Mouse (Mus musculus) neural tube, embryonic 15.5 days (tissue): ENCODE measurements around the gene Ntng1. TPM values are rescaled to one million over a fixed set of nuclear protein-coding genes. Genes with fewer than 3 reads are reported as not detected.

Experiments
- ATAC-seq: fragments of 200-750 bp; cut with Nextera tagmentation; 2 replicates; pipeline ENCODE4 v1.8.0; 2017; ENCODE audit warnings: mild to moderate bottlenecking, moderate TSS enrichment, moderate library complexity; ENCODE audit not compliant: low FRiP score
- H3K27ac ChIP-seq: fragments of 300-500 bp; sonication (generic); replicated peaks from 2 replicates; pipeline ENCODE4 v1.5.1; 2015; ENCODE audit warnings: mild to moderate bottlenecking, inconsistent platforms
- H3K27me3 ChIP-seq: fragments of 300-500 bp; sonication (generic); replicated peaks from 2 replicates; pipeline ENCODE4 v1.6.1; 2015; ENCODE audit warnings: inconsistent platforms
- H3K36me3 ChIP-seq: fragments of 300-500 bp; sonication (generic); 2 replicates; pipeline ENCODE4 v1.6.1; 2015; ENCODE audit warnings: inconsistent platforms
- H3K4me1 ChIP-seq: fragments of 300-500 bp; sonication (generic); 2 replicates; pipeline ENCODE4 v1.6.1; 2015; ENCODE audit warnings: inconsistent platforms
- H3K4me2 ChIP-seq: fragments of 300-500 bp; sonication (generic); 2 replicates; pipeline ENCODE4 v1.6.1; 2015; ENCODE audit warnings: inconsistent platforms, mild to moderate bottlenecking, moderate library complexity
- H3K4me3 ChIP-seq: fragments of 300-500 bp; sonication (generic); replicated peaks from 2 replicates; pipeline ENCODE4 v1.5.1; 2015; ENCODE audit warnings: mild to moderate bottlenecking, inconsistent platforms
- H3K9ac ChIP-seq: fragments of 300-500 bp; sonication (generic); replicated peaks from 2 replicates; pipeline ENCODE4 v1.6.1; 2015; ENCODE audit warnings: mild to moderate bottlenecking, inconsistent platforms
- H3K9me3 ChIP-seq: fragments of 300-500 bp; sonication (generic); replicated peaks from 2 replicates; pipeline ENCODE4 v1.6.1; 2016; ENCODE audit warnings: inconsistent platforms
- WGBS: fragments of 180-500 bp; shearing (Covaris S2); methylation state at CpG from one replicate; pipeline ENCODE4 v1.1.7; 2015; ENCODE audit warnings: mixed read lengths; 5-methylcytosine and 5-hydroxymethylcytosine counted together
- polyA plus RNA-seq: library from polyadenylated mRNA; unstranded; fragments of >200 nt; fragmentation: Nextera tagmentation; extraction: Ambion mirVana; gene quantifications from 2 replicates; pipeline ENCODE4 v1.2.1, GENCODE M21; 2015

The Ntng1 gene
- polyA plus RNA-seq, 1 experiment from 2014 or later = 25.4 TPM

- Histone ChIP-seq H3K4me3 (no peak overlapping the region), H3K27me3 (no peaks in the 10 kb centered on the region; the same call in 1 of the 2 replicates), H3K4me1 (peaks cover 16% of the 10 kb centered on the region), H3K27ac (no peak overlapping the region), H3K9me3 (no peaks in the 10 kb centered on the region), H3K4me2 (peak overlapping the region; percentile 16; the same call in 1 of the 2 replicates), H3K36me3 (no peaks in the 10 kb centered on the region), H3K9ac (no peak overlapping the region)
- ATAC-seq = no peak
- 39% methylated on average over 8 of the region's 8 CpGs for WGBS
These were observed 225.7 kb downstream of the Ntng1 start for GRCm38 (mm10) chr3:109917926-109918694.

GRCm38 (mm10) chr3:109917077-109917476 is 226.7 kb downstream of the Ntng1 start:
- Histone ChIP-seq H3K9ac (no peak overlapping the region), H3K9me3 (no peaks in the 10 kb centered on the region), H3K4me3 (no peak overlapping the region), H3K36me3 (no peaks in the 10 kb centered on the region), H3K27ac (no peak overlapping the region), H3K4me2 (no peak overlapping the region), H3K4me1 (peaks cover 16% of the 10 kb centered on the region), H3K27me3 (no peaks in the 10 kb centered on the region; the same call in 1 of the 2 replicates)
- WGBS = 42% methylated on average over 4 of the region's 4 CpGs
- no peak for ATAC-seq

- WGBS = 84% methylated on average over 5 of the region's 5 CpGs
- no peak overlapping the region for H3K4me2 ChIP-seq
These were observed 229.6 kb downstream of the Ntng1 start for GRCm38 (mm10) chr3:109914226-109914625.

GRCm38 (mm10) chr3:109890600-109890999 is 253.2 kb downstream of the Ntng1 start:
- ATAC-seq = no peak
- Histone ChIP-seq H3K27me3 (no peaks in the 10 kb centered on the region), H3K4me2 (no peak overlapping the region), H3K36me3 (no peaks in the 10 kb centered on the region), H3K9me3 (no peaks in the 10 kb centered on the region), H3K4me1 (no peaks in the 10 kb centered on the region), H3K27ac (no peak overlapping the region), H3K4me3 (no peak overlapping the region), H3K9ac (no peak overlapping the region)
- 12% methylated on average over 1 of the region's 1 CpGs for WGBS

More at GRCm38 (mm10) chr3:109914226-109914625, 229.6 kb downstream of the Ntng1 start:
- Histone ChIP-seq H3K9me3 (no peaks in the 10 kb centered on the region), H3K27ac (no peak overlapping the region), H3K27me3 (no peaks in the 10 kb centered on the region; the same call in 1 of the 2 replicates), H3K9ac (no peak overlapping the region), H3K36me3 (no peaks in the 10 kb centered on the region), H3K4me1 (peaks cover 16% of the 10 kb centered on the region), H3K4me3 (no peak overlapping the region)
- no peak for ATAC-seq

- no peak for ATAC-seq
These were observed 258.1 kb downstream of the Ntng1 start for GRCm38 (mm10) chr3:109885672-109886071.

GRCm38 (mm10) chr3:109879061-109879460 is 264.8 kb downstream of the Ntng1 start:
- no peak overlapping the region for H3K4me2 ChIP-seq
- H3K9me3 ChIP-seq = no peaks in the 10 kb centered on the region
- no peak for ATAC-seq
- no peak overlapping the region for H3K4me3 ChIP-seq
- H3K4me1 ChIP-seq = no peaks in the 10 kb centered on the region
- H3K9ac ChIP-seq = no peak overlapping the region
- H3K27me3 ChIP-seq = no peaks in the 10 kb centered on the region
- 88% methylated on average over 4 of the region's 4 CpGs for WGBS
- H3K36me3 ChIP-seq = no peaks in the 10 kb centered on the region
- H3K27ac ChIP-seq = no peak overlapping the region

More at GRCm38 (mm10) chr3:109885672-109886071, 258.1 kb downstream of the Ntng1 start:
- Histone ChIP-seq H3K9me3 (no peaks in the 10 kb centered on the region), H3K4me1 (no peaks in the 10 kb centered on the region), H3K9ac (no peak overlapping the region), H3K4me2 (no peak overlapping the region), H3K4me3 (no peak overlapping the region), H3K36me3 (no peaks in the 10 kb centered on the region), H3K27me3 (no peaks in the 10 kb centered on the region), H3K27ac (no peak overlapping the region)
- 66% methylated on average over 4 of the region's 4 CpGs for WGBS

- WGBS = 92% methylated on average over 17 of the region's 17 CpGs
- no peaks in the 10 kb centered on the region for H3K27me3 ChIP-seq
- no peak for ATAC-seq
- H3K27ac ChIP-seq = no peak overlapping the region
- H3K9ac ChIP-seq = no peak overlapping the region
- H3K4me3 ChIP-seq = no peak overlapping the region
- no peaks in the 10 kb centered on the region for H3K36me3 ChIP-seq
- H3K9me3 ChIP-seq = no peaks in the 10 kb centered on the region
- H3K4me2 ChIP-seq = no peak overlapping the region
- H3K4me1 ChIP-seq = no peaks in the 10 kb centered on the region
These were observed 271.8 kb downstream of the Ntng1 start for GRCm38 (mm10) chr3:109871986-109872385.

GRCm38 (mm10) chr3:109858276-109858675 is 285.5 kb downstream of the Ntng1 start:
- H3K36me3 ChIP-seq = no peaks in the 10 kb centered on the region
- H3K4me1 ChIP-seq = no peaks in the 10 kb centered on the region
- no peak overlapping the region for H3K4me3 ChIP-seq
- no peak overlapping the region for H3K9ac ChIP-seq
- no peaks in the 10 kb centered on the region for H3K27me3 ChIP-seq
- no peaks in the 10 kb centered on the region for H3K9me3 ChIP-seq
- no peak overlapping the region for H3K4me2 ChIP-seq
- ATAC-seq = no peak
- no peak overlapping the region for H3K27ac ChIP-seq
- WGBS = 93% methylated on average over 1 of the region's 1 CpGs

- no peaks in the 10 kb centered on the region for H3K27me3 ChIP-seq
- H3K4me2 ChIP-seq = no peak overlapping the region
- no peaks in the 10 kb centered on the region for H3K36me3 ChIP-seq
- H3K9me3 ChIP-seq = no peaks in the 10 kb centered on the region
- H3K4me3 ChIP-seq = no peak overlapping the region
- no peak overlapping the region for H3K9ac ChIP-seq
- no peaks in the 10 kb centered on the region for H3K4me1 ChIP-seq
- ATAC-seq = no peak
- H3K27ac ChIP-seq = no peak overlapping the region
- 87% methylated on average over 9 of the region's 9 CpGs for WGBS
These were observed 289.2 kb downstream of the Ntng1 start for GRCm38 (mm10) chr3:109854449-109855155.

GRCm38 (mm10) chr3:109846660-109847059 is 297.2 kb downstream of the Ntng1 start:
- no peak overlapping the region for H3K4me3 ChIP-seq
- WGBS = 90% methylated on average over 4 of the region's 4 CpGs
- H3K9ac ChIP-seq = no peak overlapping the region
- H3K4me2 ChIP-seq = no peak overlapping the region
- ATAC-seq = no peak
- H3K9me3 ChIP-seq = no peaks in the 10 kb centered on the region
- no peaks in the 10 kb centered on the region for H3K36me3 ChIP-seq
- H3K4me1 ChIP-seq = no peaks in the 10 kb centered on the region
- H3K27ac ChIP-seq = no peak overlapping the region
- H3K27me3 ChIP-seq = no peaks in the 10 kb centered on the region

- H3K4me2 ChIP-seq = no peak overlapping the region
- ATAC-seq = no peak
- WGBS = 93% methylated on average over 1 of the region's 1 CpGs
- no peaks in the 10 kb centered on the region for H3K4me1 ChIP-seq
- H3K27me3 ChIP-seq = no peaks in the 10 kb centered on the region
- H3K36me3 ChIP-seq = no peaks in the 10 kb centered on the region
- H3K27ac ChIP-seq = no peak overlapping the region
- no peaks in the 10 kb centered on the region for H3K9me3 ChIP-seq
- H3K9ac ChIP-seq = no peak overlapping the region
- H3K4me3 ChIP-seq = no peak overlapping the region
These were observed 318.0 kb downstream of the Ntng1 start for GRCm38 (mm10) chr3:109825806-109826205.
